Mouse (Mus musculus): ENCODE results near the gene Ccdc172. TPM values are rescaled to one million over a fixed set of nuclear protein-coding genes. Genes with fewer than 3 reads are reported as not detected.

Ccdc172 gene
- total RNA-seq, 2 experiments from 2014 or later, result not detected

- DNase-seq, result no peak
- intact Hi-C loops (cut with DNase I; ENCODE audit: low total_unique reads), result loop anchor here (10.0 kb wide), 1 partner anchor 894 kb away; no protein-coding TSS in a partner anchor
These were observed 46.6 kb downstream of the Ccdc172 start for GRCm38 (mm10) chr19:58558352-58558751.

- no peak for DNase-seq
- intact Hi-C loops (cut with DNase I; ENCODE audit: low total_unique reads), result no loop called here
These were observed 50.6 kb downstream of the Ccdc172 start for GRCm38 (mm10) chr19:58562301-58562815.

GRCm38 (mm10) chr19:58571566-58571965 is 59.8 kb downstream of the Ccdc172 start:
- intact Hi-C loops (cut with DNase I; ENCODE audit: low total_unique reads), result no loop called here
- DNase-seq, result no peak

- intact Hi-C loops (cut with DNase I; ENCODE audit: low total_unique reads), result no loop called here
- DNase-seq, result no peak
These were observed 60.8 kb downstream of the Ccdc172 start for GRCm38 (mm10) chr19:58572429-58573071.

GRCm38 (mm10) chr19:58573072-58573438 is 61.3 kb downstream of the Ccdc172 start:
- intact Hi-C loops (cut with DNase I; ENCODE audit: low total_unique reads), result no loop called here
- no peak for DNase-seq

GRCm38 (mm10) chr19:58582018-58582417 is 70.2 kb downstream of the Ccdc172 start:
- intact Hi-C loops (cut with DNase I; ENCODE audit: low total_unique reads), result no loop called here
- no peak for DNase-seq

- DNase-seq, result no peak
- intact Hi-C loops (cut with DNase I; ENCODE audit: low total_unique reads), result no loop called here
These were observed 71.2 kb downstream of the Ccdc172 start for GRCm38 (mm10) chr19:58582956-58583355.

- no peak for DNase-seq
- intact Hi-C loops (cut with DNase I; ENCODE audit: low total_unique reads), result no loop called here
These were observed 74.3 kb downstream of the Ccdc172 start for GRCm38 (mm10) chr19:58586046-58586445.

- intact Hi-C loops (cut with DNase I; ENCODE audit: low total_unique reads), result no loop called here
- no peak for DNase-seq
These were observed 78.6 kb downstream of the Ccdc172 start for GRCm38 (mm10) chr19:58590251-58590936.

GRCm38 (mm10) chr19:58600381-58600780 is 88.6 kb downstream of the Ccdc172 start:
- intact Hi-C loops (cut with DNase I; ENCODE audit: low total_unique reads), result no loop called here
- no peak for DNase-seq

Other genes starting within 250 kb of the Ccdc172 start
- gene Gfra1, start 56.1 kb upstream of the Ccdc172 start, total RNA-seq (2021), result 1 to 10 TPM; 4.7 to 6.6 TPM
- gene Pnlip, start 140.5 kb downstream of the Ccdc172 start, total RNA-seq (2021), result not detected
- not detected for gene Pnliprp1, start 216.9 kb downstream of the Ccdc172 start, total RNA-seq (2021)
- not detected for gene Pnliprp2, start 247.7 kb downstream of the Ccdc172 start, total RNA-seq (2021)

Data from gastrocnemius, postnatal 14 days (tissue).